Mouse (Mus musculus) spleen, embryonic (tissue): ENCODE measurements around the gene Syn1.

Source experiments
- CTCF ChIA-PET: fragments of 350-600 bp; sonication (Branson Sonifier 250); formaldehyde crosslinking; loops from one replicate; lab custom pipeline; 2022; lab: Charles Lee

Gene Syn1

DNA sequence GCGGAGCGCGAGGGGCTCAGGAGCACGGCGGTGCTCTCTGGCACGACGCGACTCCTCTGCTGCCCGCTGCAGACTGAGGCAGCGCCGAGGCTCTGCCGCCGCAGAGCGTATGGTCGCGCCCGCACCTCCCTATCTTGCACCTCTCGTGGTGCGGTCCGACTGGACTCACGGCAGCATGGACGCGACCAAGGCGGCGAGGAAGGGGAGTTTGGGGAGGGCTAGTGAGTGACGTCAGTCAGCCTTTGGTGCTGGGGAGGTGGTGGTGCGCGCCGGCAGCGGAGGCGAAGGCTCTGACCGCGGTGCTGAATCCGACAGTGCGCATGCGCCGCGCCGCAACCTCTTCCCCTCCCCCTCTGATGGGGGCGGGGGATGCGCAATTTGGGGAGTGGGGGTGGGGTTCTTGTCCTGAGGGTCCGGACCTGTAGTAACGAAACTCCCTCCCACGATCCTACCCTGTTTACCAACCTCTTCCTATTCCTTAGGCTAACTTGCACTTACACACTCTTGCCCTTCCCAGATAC lies at the start of gene Syn1:
Gene Syn1, minus strand, starts transcription at position 161 of the 521 bp plus-strand sequence.
- CTCF ChIA-PET = no interaction called here

DNA sequence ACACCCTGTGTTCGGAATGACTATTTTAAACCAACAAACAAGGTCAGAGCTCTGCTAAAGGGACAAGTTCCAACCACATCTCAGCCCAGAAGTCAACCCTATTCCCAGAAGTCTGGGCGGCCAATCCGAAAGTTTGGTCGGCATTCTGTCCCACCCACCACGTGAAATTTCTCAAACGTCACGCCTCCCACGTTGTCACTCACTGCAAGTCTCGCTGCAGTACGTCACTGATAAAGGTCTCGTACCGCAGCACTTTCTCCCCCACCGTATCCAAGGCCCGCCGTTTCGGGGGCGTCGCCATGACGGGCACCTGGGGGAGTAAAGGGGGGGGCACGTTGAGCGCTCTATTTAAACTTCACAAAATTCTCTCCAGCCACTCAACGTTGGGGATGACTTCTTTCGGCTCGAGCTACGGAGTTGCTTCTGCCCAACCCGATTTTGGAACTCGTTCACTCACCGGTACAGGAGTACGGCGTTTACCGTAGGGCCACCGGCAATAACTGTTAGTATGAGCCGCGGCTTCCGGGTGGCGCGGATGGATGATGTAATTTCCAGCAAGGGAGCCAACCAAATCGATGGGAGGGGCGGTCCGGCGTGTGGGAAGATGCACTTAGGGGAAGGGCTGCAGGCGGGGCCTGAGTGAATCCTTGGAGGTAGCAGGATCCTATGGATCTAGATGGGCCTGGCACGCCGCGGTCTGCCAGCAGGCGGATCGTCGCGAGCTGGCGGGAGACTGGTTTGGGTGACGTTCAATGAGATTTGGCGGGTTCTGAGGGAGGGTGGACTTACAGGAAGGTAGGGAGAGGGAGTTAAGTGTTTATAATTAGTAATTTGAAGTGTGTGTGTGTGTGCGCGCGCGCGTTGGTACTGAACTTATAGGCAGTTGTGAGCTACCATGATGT lies 40.9 kb upstream of the Syn1 start, which contains the start of gene Uxt:
Gene Uxt, minus strand, starts transcription at position 541 of the 902 bp plus-strand sequence.
- CTCF ChIA-PET = no interaction called here

DNA sequence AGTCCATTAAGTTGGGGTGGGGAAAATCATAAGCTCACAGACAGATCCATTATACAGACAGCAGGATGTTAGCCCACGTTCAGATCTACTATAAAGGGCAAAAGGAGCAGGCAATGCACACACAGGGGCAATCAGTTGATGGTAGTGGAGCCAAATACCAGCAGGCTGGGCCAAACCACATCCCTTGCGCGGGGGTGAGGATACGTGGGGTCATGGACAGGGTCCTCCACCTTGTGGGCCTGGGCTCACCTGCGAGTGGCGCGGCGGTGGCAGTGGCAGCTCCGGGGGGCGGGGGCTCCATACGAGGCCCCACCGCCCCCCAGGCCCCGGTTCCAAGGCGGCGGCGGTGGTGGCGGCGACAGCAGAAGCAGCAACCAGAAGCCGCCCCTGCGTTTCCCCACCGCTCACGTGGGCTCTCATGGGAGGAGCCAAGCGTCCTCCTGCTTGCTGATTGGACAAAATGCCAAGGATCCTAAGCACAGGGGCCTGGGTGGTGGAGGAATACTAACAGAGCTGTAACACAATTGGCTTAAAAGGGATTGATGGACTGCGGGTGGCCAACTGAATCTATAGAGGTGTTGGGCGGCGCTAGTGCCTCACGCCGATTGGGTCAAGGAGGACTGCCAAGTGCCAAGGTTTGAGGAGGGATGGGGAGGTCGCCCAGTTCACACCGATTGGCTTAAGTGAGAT lies 29.5 kb upstream of the Syn1 start, which contains the start of gene Elk1:
Gene Elk1, minus strand, starts transcription at position 418 of the 690 bp plus-strand sequence.
- CTCF ChIA-PET = interaction anchor here (0.5 kb wide), 1 partner anchor 122 kb away, joined by 3 read pairs; no protein-coding TSS in a partner anchor

DNA sequence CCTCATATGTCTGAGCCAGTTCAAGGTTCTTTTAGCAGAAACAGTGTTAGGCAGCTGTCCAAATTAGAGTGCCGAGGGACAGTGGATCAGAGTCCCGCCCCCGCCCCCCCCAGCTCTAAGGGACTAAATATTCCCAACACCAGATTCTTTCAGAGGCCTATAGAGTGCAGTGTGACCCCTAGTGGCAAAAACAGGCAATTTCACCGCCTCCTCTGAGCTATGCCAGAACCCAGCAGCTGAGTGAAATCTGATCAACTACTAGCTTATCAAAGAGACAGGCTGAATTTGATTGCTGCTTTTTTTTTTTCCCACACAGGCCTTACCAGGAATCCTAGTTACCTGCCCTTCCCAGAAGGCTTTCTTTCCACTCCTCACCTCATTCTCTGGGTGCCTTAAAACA lies 25.3 kb upstream of the Syn1 start:
- CTCF ChIA-PET = no interaction called here

DNA sequence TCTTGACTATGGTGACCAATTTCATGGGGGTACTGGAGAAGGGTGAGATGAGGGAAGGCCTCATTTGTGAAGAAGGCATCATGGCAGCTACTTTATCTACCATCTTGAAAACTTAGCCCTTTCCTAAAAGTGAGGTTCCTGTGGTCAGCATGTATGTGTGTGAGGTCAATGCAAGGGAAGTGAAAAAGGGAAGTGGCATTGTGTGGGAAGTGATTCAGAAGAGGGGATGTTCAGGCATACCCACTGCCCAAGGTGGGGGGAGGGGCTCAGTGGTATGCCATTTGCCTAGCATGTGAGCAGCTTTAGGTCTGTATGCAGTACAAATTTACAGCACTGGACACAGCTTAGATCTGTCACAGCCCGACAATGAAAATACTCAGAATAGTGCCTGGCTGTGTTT lies 11.2 kb upstream of the Syn1 start:
- CTCF ChIA-PET = no interaction called here

DNA sequence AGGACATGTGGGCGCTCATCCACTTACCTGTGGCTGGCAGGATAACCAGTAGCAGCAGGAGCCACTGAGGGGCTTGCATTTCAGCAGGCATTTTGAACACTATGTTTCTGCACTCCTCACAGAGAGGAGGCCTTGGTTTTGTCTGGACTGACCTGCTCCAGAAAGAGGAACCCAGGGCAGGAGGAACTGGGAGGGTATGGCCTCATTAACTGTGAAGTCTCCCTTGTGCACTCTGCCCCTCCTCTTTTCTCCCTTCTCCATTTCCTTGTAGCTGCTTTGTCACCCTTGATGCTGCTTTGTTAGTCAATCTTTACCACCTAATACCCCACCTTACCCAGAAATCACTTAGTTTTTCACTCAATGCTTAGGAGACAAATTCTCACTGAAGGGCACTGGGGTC lies 10.6 kb upstream of the Syn1 start, which contains the start of gene Cfp:
Gene Cfp, minus strand, starts transcription at position 192 of the 400 bp plus-strand sequence.
- CTCF ChIA-PET = no interaction called here

DNA sequence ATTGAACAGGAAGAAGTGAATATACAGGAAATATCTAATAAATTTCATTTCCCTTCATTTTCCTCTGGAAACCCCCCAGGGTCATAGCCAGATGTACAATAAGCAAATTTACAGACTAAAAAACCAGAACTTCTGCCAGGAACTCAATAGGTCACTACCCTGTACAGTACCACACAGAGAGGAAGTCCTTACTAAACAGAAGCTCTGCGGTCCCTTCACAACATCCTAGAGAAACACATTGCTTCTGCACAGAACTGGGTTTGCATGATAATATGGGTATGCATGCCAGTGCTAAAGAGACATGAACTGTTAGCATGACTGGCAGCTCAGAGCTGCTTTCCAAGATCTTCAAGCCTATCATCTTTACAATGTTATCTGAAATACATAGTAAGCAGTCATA lies 9.1 kb upstream of the Syn1 start:
- CTCF ChIA-PET = no interaction called here

DNA sequence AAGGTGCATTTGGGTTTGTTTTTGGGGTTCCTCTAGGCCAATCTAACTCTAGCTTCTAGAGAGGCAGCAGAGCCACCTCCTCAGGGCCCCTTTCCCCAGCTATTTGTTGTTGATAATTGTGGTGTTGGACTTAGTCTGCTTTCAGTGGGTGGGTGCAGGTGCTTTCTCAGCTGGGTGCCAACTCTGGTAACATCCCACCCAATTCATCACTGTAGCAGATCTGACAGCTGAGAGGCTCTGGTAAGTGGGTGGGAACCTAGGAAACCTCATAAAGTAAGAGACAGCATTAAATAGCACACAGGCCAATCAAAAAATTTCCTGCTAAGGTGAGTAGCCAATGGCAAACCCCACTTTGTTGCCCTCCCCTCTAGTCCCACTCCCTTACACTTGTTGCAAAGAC lies 4.2 kb upstream of the Syn1 start:
- CTCF ChIA-PET = no interaction called here

DNA sequence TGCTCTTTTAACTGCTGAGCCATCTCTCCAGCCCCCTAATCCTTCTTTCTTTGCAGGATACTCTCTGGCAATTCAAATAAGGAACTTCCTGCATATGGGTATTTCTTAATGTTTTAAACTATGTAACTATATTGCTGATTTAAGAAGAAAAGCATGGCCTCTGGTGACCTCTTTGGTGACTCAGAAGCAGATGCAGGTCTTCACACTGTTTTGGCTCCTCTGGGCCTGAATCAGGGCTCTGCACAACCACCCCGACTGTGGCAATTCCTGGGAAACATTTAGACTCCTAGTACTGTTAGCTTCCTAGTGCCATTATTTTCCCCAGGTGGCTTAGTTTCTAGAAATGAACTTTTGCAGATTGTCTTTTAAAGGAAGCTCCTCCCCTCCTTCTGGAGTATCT lies 2.7 kb upstream of the Syn1 start:
- CTCF ChIA-PET = no interaction called here

DNA sequence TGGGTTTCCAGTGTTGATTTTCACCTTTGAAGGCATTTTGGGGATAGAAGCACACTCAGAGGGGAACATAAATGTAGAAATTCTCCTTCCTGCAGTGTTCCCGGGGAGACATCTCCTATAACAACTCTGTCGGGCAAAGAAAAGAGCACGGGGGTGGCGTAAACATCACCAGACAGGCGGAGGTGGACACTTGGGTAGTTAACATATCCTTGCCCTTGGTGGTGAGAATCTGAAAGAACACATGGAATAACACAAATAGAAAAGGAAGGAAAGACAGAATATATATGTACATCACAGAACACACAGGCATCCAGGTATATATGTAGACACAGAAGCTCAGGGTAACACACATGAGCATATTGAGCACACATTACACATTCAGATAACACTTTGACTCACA lies 562 bp upstream of the Syn1 start:
- CTCF ChIA-PET = no interaction called here

DNA sequence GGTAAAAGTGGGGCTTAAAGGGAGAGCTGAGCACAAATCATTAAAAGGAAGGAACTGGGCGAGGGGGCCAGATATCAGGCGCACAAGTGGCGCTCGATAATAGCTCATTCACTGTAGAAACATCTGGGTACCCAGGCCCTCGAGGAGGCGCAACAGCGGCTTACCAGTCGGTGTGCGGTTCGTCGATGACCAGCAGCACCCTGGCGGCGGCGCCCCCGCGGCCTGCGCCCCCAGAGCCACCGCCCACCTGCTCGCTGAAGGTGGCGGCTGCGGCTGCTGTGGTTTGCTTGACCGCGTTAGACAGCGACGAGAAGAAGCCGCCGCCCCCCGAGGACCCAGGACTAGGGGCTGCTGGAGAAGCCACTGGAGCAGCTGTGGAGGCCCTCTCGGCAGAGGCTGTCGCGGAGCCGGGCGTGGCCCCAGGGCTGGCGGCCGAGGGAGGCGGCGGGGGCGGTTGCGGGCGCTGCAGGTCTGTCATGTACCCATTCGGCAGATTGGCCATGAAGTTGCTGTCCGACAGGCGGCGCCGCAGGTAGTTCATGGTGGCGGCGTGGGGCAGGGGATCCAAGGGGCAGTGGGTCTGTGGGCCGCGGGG lies 458 bp downstream of the Syn1 start:
- CTCF ChIA-PET = no interaction called here

DNA sequence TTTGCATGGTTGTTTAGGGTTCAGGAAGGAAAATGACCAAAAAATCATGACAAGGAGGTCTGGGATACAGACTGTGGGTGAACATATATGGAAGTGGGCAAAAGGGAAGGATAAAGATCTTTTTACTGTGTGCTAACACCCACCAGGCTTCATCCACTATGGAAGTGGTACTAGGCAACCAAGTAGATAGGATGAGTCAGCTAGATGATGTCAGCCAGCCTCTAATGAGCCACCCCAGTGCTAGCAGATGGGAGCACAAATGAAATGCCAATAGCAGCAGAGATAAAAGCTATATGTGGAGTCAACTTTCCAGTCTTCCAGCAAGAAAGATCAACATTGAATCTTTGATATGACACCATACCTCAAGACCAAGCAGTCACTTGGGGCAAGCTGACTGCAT lies 5.7 kb downstream of the Syn1 start:
- CTCF ChIA-PET = no interaction called here

DNA sequence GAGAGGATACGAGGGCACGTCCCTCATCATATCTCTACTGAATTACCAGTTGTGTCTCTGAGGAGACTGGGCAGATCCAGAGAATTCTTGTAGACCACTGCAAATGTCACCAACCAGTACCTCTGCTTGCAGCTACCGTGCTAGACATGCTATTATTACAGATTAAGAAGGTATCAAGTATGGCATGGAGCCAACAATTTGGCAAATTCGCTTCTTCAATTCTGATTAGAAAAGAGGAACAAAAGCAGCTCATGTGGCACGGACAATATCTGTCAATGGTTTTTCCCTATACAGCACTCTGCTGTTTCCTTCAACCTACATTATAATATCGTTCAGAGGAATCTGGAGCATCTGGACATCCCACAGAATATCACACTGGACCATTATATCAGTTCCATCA lies 7.1 kb downstream of the Syn1 start:
- CTCF ChIA-PET = no interaction called here

DNA sequence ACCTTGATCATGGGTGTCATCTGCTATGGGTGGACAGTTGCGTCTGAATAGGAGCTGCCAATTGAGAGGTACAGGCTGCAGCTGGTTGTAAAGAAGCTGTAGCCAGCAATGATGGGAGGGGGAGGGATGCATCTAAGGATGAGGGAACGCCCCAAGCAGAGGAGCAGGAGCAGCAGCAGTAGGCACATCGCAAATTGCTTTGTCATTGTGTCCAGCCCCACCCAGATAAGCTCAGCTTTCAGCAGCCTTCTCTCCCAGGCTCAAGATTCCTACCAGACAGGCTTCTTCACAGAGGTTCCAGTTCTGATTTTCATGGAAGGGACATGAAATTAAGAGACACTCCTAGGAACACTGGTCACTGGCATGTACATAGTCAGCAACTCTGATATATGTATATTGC lies 10.7 kb downstream of the Syn1 start:
- CTCF ChIA-PET = no interaction called here

DNA sequence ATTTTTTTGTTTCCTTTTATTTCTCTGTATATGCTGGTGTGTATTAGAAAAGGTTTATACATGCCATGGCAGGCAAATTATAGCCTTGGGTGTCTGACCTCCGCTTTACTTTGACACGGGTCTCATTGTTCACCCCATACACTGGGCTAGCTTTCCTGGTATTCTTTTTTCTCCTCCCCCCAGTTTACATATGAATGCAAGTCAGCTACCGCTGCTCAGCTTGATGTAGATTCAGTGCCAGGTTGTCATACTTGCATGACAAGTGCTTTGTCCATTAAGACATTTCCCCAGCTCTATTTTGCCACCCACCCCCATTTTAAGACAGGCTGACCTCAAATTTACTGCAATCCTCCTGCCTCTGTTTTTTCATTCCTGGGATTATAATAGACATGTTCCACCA lies 45.6 kb downstream of the Syn1 start:
- CTCF ChIA-PET = no interaction called here

DNA sequence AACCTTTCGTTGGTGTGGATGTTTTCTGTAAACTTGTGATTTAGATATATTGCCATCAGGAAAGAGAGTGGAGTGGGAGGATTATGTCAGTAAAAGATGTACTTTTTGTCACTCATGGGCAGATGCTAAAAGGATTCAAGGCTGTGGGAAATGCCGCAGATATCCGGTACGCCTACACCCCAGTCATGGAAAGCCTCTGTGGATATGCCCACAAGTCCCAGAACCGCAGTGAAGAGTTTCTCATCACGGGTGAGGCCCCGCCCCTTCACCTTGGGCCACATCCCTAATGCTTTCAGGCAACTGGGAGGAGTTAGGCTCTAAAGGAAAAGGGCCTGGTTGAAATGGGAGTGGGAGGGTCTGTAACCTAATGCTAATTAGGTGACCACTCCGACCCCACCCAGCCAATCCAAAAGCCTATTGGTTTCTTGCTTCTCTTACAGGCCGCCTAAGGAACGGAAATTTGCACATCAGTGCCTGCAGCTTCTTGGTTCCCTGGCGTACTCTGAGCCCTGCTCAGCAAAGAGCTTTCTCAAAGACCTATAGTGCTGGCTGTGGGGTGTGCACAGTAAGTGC lies 47.8 kb downstream of the Syn1 start:
- CTCF ChIA-PET = no interaction called here

DNA sequence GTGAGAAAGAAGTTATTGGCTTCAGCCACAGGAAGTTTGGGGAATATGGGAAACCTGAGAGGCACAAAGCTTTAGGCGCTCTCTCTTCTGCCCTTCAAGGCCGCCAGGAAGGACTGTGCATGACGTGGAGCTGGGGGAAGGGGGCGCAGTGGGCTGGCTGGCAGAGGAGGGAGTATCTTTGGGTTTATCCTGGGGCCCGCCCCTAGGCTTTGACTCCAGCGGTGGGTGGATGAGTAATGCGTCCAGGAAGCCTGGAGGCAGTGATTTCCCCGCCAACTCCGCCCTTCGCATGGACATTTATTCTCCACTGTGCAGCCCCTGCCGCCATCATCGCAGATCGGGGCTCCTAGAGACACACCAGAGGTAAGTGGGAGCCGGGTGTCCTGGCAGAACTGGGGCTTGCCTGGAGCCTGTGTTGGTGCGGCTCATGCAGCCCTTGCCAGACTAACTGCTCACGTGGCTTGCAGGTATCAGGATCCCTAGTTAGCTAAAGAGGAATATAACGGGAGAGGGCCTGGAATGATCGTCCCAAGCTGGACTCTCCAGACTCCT lies 50.8 kb downstream of the Syn1 start, which contains the start of gene Timp1:
Gene Timp1, plus strand, starts transcription at position 205 of the 552 bp plus-strand sequence.
- CTCF ChIA-PET = no interaction called here

DNA sequence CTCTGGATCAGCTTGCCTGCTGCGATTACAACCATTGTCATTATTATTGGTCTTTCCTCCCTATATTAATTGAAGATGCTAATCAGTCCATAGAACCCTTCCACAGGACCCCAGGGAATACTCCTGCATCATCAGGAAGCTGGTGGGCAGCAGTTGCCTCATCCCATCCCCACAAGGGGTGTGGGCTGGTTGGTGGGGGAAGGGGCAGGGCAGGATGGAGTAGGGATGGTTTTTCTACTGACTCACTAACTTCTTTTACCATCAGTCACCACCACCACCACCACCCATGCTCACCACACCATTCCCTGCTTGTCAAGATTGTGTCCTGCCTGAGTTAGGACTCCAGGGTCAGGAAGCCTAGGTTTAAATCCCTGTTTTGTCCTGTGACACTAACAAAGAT lies 51.6 kb downstream of the Syn1 start:
- CTCF ChIA-PET = no interaction called here

DNA sequence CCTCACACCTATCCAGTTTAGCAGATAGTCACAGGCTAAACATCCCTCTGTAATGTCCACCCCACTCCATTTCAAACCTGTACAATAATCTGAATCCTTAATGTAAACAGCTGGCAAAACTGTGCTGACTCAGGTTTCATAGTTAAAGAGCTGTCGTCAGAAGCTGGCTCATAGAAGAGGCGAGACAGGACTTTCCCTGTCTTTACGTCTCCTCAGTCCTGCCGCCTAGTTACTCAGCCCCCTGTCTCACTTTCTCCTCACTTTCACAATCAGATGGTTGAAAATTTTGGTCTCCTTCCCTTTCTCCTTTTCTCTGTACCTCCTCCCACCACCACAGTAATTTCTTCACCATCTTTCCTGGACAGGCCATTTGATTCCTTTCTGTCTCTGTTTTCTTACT lies 52.7 kb downstream of the Syn1 start:
- CTCF ChIA-PET = no interaction called here

DNA sequence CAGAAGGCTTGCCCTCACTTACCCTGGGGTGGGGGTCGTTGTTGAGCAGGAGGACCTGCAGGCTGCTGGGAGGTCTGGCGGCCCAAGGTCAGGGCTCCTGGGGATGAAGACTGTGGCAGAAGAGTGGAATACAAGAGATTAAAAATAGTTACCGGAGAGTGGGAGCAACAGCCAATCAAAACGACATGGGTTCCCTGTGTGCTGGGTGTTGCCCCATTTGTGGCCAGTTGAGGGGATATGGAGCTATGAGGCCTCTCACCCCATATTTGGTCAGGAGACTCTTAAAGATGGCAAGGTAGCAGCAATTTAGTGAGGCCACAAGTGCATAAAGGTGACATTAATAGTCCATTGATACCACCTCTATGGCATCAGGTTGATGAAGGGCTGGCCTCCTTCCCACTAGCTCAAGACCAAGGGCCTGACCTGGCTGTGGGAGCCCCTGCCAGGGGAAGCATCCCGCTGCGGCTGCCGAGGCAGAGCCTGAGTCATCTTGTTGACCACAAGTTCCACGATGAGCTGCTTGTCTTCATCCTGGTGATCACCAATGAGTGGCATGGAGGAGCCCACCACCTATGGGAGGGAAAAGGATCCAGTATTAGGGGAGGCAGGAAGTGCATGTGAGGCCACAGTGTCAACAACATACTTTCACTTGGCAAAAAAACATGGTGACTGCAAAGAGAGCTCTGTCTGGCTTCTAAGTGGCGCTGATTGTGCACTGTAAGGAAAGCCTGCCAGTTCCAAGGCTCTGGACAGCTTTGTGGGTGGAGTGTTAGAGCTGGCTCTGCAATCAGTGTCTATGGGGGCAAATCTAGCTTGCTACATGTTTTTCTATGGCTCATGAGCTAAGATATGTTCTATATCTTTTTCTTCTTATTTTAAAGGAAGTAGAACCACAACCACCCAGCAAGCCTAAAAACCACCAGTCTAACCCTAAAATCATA lies 57.4 kb downstream of the Syn1 start:
- CTCF ChIA-PET = no interaction called here
